Mouse (Mus musculus): ENCODE measurements at regions not wholly inside any gene's neighbourhood (a gene's known extent, or its start where the extent isn't known, plus 50 kb on each side); places are given as distances from the start of the nearest gene placed in this dataset.

- Histone ChIP-seq H3K4me3 (no peak overlapping the region), H3K27ac (no peak overlapping the region), H3K9me3 (no peaks in the 10 kb centered on the region), H3K9ac (no peak overlapping the region), H3K4me2 (no peak overlapping the region), H3K4me1 (0 out of 2 replicates have a peak, but pooled peaks cover 4% of the 10 kb centered on the region), H3K36me3 (no peaks in the 10 kb centered on the region), H3K27me3 (no peaks in the 10 kb centered on the region)
- ATAC-seq (ENCODE audit: insufficient number of reproducible peaks, insufficient read depth, low FRiP score, low TSS enrichment, low read depth): no peak
Observed at GRCm38 (mm10) chr10:17576333-17576750, 146.7 kb upstream of the Cited2 start.

GRCm38 (mm10) chr10:17579463-17579862 is 143.6 kb upstream of the Cited2 start:
- 0 out of 2 replicates have a peak, but pooled peaks cover 4% of the 10 kb centered on the region for H3K4me1 ChIP-seq
- ATAC-seq (ENCODE audit: insufficient number of reproducible peaks, insufficient read depth, low FRiP score, low TSS enrichment, low read depth): no peak
- no peaks in the 10 kb centered on the region for H3K36me3 ChIP-seq
- no peak overlapping the region for H3K4me3 ChIP-seq
- H3K27me3 ChIP-seq: no peaks in the 10 kb centered on the region
- H3K4me2 ChIP-seq: no peak overlapping the region
- H3K27ac ChIP-seq: no peak overlapping the region
- no peak overlapping the region for H3K9ac ChIP-seq
- no peaks in the 10 kb centered on the region for H3K9me3 ChIP-seq
- 77% methylated on average over 2 of the region's 2 CpGs for WGBS

GRCm38 (mm10) chr10:17584842-17585241 is 138.2 kb upstream of the Cited2 start:
- Histone ChIP-seq H3K9ac (no peak overlapping the region), H3K4me1 (no peaks in the 10 kb centered on the region), H3K27ac (no peak overlapping the region), H3K4me3 (no peak overlapping the region), H3K27me3 (no peaks in the 10 kb centered on the region), H3K4me2 (no peak overlapping the region), H3K36me3 (no peaks in the 10 kb centered on the region), H3K9me3 (no peaks in the 10 kb centered on the region)
- 82% methylated on average over 7 of the region's 7 CpGs for WGBS
- no peak for ATAC-seq (ENCODE audit: insufficient number of reproducible peaks, insufficient read depth, low FRiP score, low TSS enrichment, low read depth)

GRCm38 (mm10) chr10:17586910-17587309 is 136.1 kb upstream of the Cited2 start:
- H3K4me2 ChIP-seq: no peak overlapping the region
- H3K4me1 ChIP-seq: no peaks in the 10 kb centered on the region
- WGBS: 86% methylated on average over 2 of the region's 2 CpGs
- H3K9me3 ChIP-seq: no peaks in the 10 kb centered on the region
- H3K27ac ChIP-seq: no peak overlapping the region
- no peak for ATAC-seq (ENCODE audit: insufficient number of reproducible peaks, insufficient read depth, low FRiP score, low TSS enrichment, low read depth)
- H3K27me3 ChIP-seq: no peaks in the 10 kb centered on the region
- H3K4me3 ChIP-seq: no peak overlapping the region
- no peak overlapping the region for H3K9ac ChIP-seq
- H3K36me3 ChIP-seq: no peaks in the 10 kb centered on the region

GRCm38 (mm10) chr10:17589136-17589535 is 133.9 kb upstream of the Cited2 start:
- Histone ChIP-seq H3K9me3 (no peaks in the 10 kb centered on the region), H3K27me3 (no peaks in the 10 kb centered on the region), H3K9ac (no peak overlapping the region), H3K4me3 (no peak overlapping the region), H3K4me2 (no peak overlapping the region), H3K36me3 (no peaks in the 10 kb centered on the region), H3K27ac (no peak overlapping the region), H3K4me1 (no peaks in the 10 kb centered on the region)
- WGBS: 80% methylated on average over 4 of the region's 4 CpGs
- no peak for ATAC-seq (ENCODE audit: insufficient number of reproducible peaks, insufficient read depth, low FRiP score, low TSS enrichment, low read depth)

- no peaks in the 10 kb centered on the region for H3K27me3 ChIP-seq
- H3K27ac ChIP-seq: no peak overlapping the region
- H3K36me3 ChIP-seq: no peaks in the 10 kb centered on the region
- no peak for ATAC-seq (ENCODE audit: insufficient number of reproducible peaks, insufficient read depth, low FRiP score, low TSS enrichment, low read depth)
- no peak overlapping the region for H3K4me2 ChIP-seq
- no peaks in the 10 kb centered on the region for H3K4me1 ChIP-seq
- H3K4me3 ChIP-seq: no peak overlapping the region
- H3K9ac ChIP-seq: no peak overlapping the region
- 96% methylated on average over 1 of the region's 1 CpGs for WGBS
- no peaks in the 10 kb centered on the region for H3K9me3 ChIP-seq
Observed at GRCm38 (mm10) chr10:17590195-17590594, 132.8 kb upstream of the Cited2 start.

GRCm38 (mm10) chr10:17592387-17592786 is 130.6 kb upstream of the Cited2 start:
- Histone ChIP-seq H3K4me1 (no peaks in the 10 kb centered on the region), H3K9me3 (no peaks in the 10 kb centered on the region), H3K9ac (no peak overlapping the region), H3K4me2 (no peak overlapping the region), H3K36me3 (no peaks in the 10 kb centered on the region), H3K27ac (no peak overlapping the region), H3K27me3 (no peaks in the 10 kb centered on the region), H3K4me3 (no peak overlapping the region)
- 90% methylated on average over 4 of the region's 4 CpGs for WGBS
- no peak for ATAC-seq (ENCODE audit: insufficient number of reproducible peaks, insufficient read depth, low FRiP score, low TSS enrichment, low read depth)

GRCm38 (mm10) chr10:17596126-17596525 is 126.9 kb upstream of the Cited2 start:
- no peak overlapping the region for H3K27ac ChIP-seq
- WGBS: 58% methylated on average over 1 of the region's 1 CpGs
- no peak overlapping the region for H3K4me3 ChIP-seq
- H3K4me2 ChIP-seq: no peak overlapping the region
- no peaks in the 10 kb centered on the region for H3K4me1 ChIP-seq
- no peaks in the 10 kb centered on the region for H3K27me3 ChIP-seq
- H3K9ac ChIP-seq: no peak overlapping the region
- H3K9me3 ChIP-seq: no peaks in the 10 kb centered on the region
- no peak for ATAC-seq (ENCODE audit: insufficient number of reproducible peaks, insufficient read depth, low FRiP score, low TSS enrichment, low read depth)
- no peaks in the 10 kb centered on the region for H3K36me3 ChIP-seq

GRCm38 (mm10) chr10:17596743-17597142 is 126.3 kb upstream of the Cited2 start:
- H3K4me1 ChIP-seq: no peaks in the 10 kb centered on the region
- H3K27me3 ChIP-seq: no peaks in the 10 kb centered on the region
- no peak for ATAC-seq (ENCODE audit: insufficient number of reproducible peaks, insufficient read depth, low FRiP score, low TSS enrichment, low read depth)
- no peaks in the 10 kb centered on the region for H3K9me3 ChIP-seq
- no peak overlapping the region for H3K9ac ChIP-seq
- no peak overlapping the region for H3K4me2 ChIP-seq
- 68% methylated on average over 1 of the region's 1 CpGs for WGBS
- no peak overlapping the region for H3K4me3 ChIP-seq
- no peaks in the 10 kb centered on the region for H3K36me3 ChIP-seq
- no peak overlapping the region for H3K27ac ChIP-seq

GRCm38 (mm10) chr10:17599246-17599645 is 123.8 kb upstream of the Cited2 start:
- Histone ChIP-seq H3K27ac (no peak overlapping the region), H3K9ac (no peak overlapping the region), H3K36me3 (no peaks in the 10 kb centered on the region), H3K9me3 (no peaks in the 10 kb centered on the region), H3K27me3 (no peaks in the 10 kb centered on the region), H3K4me2 (no peak overlapping the region), H3K4me3 (no peak overlapping the region), H3K4me1 (no peaks in the 10 kb centered on the region)
- no peak for ATAC-seq (ENCODE audit: insufficient number of reproducible peaks, insufficient read depth, low FRiP score, low TSS enrichment, low read depth)
- WGBS: 79% methylated on average over 10 of the region's 10 CpGs

GRCm38 (mm10) chr10:17599831-17600761 is 122.9 kb upstream of the Cited2 start:
- H3K9ac ChIP-seq: no peak overlapping the region
- no peaks in the 10 kb centered on the region for H3K36me3 ChIP-seq
- H3K4me3 ChIP-seq: no peak overlapping the region
- H3K27ac ChIP-seq: no peak overlapping the region
- no peak overlapping the region for H3K4me2 ChIP-seq
- WGBS: 69% methylated on average over 6 of the region's 6 CpGs
- ATAC-seq (ENCODE audit: insufficient number of reproducible peaks, insufficient read depth, low FRiP score, low TSS enrichment, low read depth): no peak
- H3K4me1 ChIP-seq: no peaks in the 10 kb centered on the region
- H3K27me3 ChIP-seq: no peaks in the 10 kb centered on the region
- no peaks in the 10 kb centered on the region for H3K9me3 ChIP-seq

GRCm38 (mm10) chr10:17600762-17601108 is 122.3 kb upstream of the Cited2 start:
- Histone ChIP-seq H3K27me3 (no peaks in the 10 kb centered on the region), H3K9me3 (no peaks in the 10 kb centered on the region), H3K27ac (no peak overlapping the region), H3K4me1 (no peaks in the 10 kb centered on the region), H3K4me2 (no peak overlapping the region), H3K36me3 (no peaks in the 10 kb centered on the region), H3K9ac (no peak overlapping the region), H3K4me3 (no peak overlapping the region)
- WGBS: 56% methylated on average over 3 of the region's 3 CpGs
- ATAC-seq (ENCODE audit: insufficient number of reproducible peaks, insufficient read depth, low FRiP score, low TSS enrichment, low read depth): no peak

All from embryonic facial prominence, embryonic 13.5 days (tissue).